Mouse (Mus musculus) right cerebral cortex, postnatal 10 days (tissue): ENCODE results near the gene Vwa8.
A peak's percentile ranks its signal among the peaks of the same experiment; 100 is the strongest.

Experiments used
- DNase-seq, 2 experiments: peaks; one replicate each; pipeline ENCODE4 v3.0.0; 2021; ENCODE audit warnings: low spot score in 2 of 2

Gene Vwa8

DNA sequence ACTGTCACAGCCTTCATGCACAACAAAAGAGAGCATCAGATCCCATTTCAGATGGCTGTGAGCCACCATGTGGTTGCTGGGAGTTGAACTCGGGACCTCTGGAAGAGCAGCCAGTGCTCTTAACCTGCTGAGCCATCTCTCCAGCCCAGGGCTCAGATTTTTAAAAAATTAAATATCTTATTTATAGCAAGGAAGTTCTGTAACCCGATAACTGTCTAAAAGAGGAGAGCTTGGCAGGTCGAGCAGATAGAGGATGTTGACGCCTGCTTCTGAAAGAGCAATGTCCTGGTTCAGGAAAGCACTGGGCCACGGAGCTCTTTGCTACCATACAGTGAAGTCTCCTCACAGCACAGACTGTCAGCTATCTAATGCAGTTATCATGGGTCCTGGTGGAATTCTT, 237.2 kb downstream of the Vwa8 start:
- DNase-seq, result no peak

DNA sequence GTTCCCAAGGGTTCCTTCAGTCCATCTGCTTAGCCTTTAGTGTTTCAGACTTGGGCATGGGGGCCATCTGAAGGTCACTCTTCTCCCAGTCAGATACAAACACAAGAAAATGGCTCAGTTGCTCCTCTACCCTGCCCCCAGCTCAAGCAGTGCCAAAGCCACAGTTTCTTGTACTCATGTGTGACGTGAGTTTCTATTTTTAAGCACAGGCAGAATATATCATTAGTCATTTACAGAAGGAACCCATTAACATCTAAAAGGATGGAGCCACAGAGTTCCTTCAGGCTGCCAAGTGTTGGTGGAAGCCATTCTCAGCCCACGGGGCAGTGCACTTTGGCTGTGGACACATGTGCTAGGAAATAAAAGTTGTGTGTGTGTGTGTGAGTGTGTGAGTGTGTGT, 240.6 kb downstream of the Vwa8 start:
- DNase-seq, result peak; percentile 49

DNA sequence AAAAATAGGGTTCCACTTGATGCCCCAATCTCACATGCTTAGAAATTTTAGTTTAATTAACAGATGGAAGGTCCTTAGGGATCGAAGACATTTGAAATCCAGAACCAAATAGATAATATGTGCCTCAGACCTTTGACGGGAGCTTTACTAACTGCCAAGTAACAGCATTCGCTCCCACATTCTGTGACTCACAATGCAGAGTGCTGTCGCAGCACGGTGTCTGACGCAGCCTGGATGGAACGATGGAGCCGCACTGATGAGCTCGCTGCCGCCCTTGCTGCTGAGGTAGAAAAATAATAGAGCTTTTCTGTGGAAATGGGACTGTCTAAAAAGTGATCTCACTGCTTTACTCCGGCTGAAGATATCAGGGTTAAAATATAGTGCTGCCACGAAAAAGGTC, 248.3 kb downstream of the Vwa8 start:
- no peak for DNase-seq

DNA sequence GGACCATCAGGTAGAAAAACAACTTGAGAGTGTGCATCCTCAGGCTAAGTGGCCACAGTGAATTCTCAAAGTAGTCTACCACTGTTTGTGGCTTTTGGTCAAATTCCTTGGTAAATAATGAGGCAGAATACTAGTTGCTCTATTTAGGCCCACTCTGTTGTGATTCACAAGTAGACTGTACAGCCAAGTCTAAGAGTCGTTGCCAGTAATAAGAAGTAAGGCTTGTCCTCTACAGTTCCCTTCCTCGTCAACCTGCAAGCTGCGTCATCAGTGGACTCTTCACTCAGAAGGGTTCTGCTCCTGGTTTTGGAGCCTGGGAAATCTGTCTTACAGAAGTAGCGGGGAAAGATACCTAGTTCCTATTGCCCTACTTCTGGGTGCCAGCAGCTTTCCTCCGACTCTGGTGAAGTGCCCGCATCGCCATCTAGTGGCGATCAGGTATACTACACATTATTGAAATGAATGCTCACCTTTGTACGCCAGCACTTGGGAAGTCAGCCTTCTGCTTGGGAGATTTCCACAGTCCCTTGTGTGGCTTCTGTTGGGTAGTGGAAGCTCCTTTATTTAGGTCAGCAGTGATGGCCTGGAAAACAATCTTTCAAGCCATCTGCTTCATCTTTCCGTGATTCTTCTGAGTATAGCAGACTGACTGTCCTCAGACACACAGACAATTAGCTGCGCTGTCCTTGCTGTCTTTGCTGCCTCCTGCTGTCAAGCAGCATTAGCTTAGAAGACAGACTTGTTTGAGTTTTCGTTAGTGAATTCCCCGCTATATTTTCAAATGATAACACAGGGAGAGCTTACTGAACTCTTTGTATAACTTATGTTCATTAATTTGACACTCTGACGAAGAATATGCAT, 258.0 kb downstream of the Vwa8 start:
- peak; percentile 90 to 91 for DNase-seq

DNA sequence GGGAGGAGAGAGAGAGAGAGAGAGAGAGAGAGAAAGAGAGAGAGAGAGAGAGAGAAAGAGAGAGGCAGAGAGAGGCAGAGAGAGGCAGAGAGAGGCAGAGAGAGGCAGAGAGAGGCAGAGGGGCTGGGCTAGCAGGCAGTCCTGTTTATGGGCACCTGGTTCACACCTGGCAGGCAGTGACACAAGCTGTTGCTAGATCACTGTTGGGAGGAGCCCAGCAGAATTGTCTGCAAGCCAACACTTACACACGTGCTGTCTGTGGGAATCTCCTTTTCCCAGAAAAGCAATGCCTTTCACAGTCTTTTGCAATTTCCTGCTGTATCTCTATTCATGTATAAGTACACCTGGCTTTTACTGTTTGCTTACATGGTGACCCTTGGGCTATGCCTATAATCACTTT, 260.5 kb downstream of the Vwa8 start:
- DNase-seq, result no peak

DNA sequence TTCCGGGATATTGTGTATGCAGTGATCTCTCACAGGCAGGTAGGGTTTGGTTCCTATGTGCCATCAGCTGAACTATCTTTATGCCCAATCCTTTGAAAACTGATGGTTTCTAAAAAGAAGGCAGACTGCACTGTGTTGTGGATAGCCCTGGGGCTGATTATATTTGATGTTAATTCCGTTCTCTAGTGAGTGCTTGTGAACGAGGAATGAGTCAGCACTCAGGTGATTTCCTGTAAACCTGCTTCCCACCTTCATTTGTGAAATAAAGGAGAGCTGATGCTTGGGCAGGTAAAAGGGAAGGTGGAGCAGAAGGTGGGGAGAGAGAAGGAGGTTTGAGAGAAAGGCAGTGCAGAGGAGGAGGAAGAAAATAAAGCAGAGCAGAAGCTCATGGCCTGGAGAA, 261.2 kb downstream of the Vwa8 start:
- no peak for DNase-seq

DNA sequence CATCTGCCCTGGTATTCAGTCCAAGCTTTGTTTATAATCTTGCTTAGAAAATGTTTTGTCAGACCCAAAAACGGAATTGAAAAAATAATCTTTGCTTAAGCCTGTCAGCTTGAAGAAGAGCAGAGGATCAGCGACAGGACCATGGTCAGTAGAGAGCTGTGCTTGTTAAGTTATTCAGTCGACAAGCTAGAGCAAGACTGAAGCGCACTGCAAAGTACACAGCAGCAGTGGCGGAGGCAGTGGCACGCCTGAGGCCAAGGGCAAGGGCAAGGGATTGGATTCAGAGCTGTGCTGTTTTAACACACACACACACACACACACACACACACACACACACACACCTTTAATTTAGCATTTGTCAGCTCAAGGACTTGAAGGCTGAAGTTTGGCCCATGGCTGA, 263.2 kb downstream of the Vwa8 start:
- DNase-seq, result no peak

DNA sequence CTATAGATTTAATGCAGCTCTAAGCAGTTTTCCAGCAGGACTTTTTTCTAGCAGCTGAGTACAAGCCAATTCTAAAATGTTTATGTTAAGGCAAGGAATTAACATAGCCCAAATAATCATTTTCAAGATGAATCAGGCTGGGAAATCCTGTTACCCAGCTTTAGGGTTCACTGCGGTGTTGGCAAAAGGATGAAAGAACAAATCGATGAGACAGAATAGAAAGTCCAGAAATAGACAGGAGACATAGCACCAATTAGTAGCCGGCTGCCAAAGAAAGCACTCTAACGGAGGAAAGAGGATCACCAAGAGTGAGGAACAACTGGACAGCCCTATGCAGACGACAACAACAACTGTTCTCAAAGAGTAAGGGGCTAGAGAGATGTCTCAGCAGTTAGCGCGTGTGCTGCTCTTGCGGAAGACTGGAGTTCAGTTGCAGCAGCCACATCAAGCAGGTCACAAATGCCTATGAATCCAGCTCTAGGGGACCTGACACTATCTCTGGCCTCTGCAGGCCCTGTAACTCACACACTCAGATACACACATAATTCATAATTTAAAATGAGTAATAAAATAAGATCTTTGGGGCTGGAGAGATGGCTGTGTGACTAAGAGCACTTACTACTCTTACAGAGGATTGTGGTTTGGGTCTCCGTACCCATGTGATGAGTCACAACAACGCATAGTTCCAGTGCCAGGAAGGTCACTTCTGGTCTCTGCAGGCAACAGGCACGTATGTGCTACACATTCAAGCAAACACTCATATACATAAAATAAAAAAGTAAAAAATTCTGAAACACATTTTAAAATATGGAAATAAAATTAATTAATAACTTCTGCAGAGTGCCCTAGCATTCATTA, 265.9 kb downstream of the Vwa8 start:
- no peak for DNase-seq

DNA sequence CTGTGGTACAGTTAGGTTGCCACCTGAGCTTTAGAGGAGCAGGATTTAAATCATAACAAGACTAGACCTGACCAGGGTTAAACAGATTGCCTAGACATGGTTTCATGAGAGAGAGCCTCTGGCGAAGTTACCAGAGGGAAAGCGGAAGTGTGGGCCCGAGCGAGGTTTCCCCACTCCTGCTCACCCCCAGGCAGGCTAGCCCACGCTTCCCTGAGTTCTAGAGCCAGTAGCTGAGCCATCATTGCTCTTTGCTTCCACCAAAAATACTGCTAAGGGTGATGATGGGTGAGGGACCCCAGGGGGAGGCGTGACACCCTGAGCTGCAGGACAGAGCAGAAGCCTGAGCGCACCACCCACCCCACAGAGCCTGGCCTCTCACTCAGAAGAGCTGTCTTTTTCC, 269.6 kb downstream of the Vwa8 start:
- no peak for DNase-seq

DNA sequence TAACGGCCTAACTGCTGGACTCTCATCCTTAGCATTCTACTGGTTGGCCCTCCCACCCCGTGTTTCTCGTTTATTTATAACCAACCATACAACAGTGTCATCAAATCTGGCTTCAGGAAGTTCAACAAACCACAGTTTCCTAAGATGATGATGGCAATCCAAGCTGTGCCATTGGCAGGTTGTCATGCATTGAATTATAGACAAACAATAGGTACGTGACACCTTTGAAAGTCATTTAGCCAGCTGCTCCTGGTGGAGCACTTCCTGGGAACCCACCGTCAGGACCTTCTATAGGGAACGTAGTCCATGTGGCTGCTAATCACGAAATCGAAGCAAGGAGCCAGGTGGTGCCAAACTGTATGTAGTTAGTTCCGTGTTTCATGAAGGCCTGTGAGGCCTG, 270.5 kb downstream of the Vwa8 start:
- DNase-seq, result no peak

DNA sequence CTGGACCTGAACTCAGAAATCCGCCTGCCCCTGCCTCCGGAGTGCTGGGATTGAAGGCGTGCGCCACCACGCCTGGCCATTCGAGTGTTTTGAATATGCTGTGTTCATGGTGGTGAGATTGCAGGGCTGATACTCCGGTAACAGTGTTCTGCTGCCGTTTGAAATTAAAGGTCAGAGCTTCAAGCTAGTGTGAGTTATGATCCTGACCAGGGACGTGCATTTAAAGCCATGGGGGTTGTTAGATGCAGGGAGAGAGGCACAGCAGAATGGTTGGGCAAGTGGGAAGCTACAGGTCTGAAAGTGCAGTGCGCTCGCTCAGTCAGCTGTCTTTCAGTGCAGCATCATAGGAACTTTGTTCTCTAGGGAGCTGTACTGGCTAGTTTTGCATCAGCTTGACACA, 271.8 kb downstream of the Vwa8 start:
- no peak for DNase-seq

DNA sequence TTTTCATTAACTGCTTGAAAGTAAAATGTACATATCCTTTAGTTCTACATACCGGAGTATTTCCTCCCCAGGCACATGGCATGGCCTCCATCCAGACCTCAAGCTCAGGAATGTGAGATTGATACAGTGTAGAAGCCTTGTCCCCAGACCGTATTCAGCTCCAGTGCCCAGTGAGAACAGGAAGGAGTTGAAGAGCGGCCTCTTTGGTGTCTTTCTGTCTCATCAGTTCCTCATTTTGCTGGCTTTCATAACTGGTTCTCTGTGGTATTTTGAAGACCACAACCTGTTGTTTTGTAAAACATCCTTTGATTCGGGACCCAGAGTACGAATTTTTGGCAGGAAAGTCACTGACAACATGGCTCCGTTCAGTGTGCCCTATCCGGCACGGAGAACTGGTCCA, 274.6 kb downstream of the Vwa8 start:
- DNase-seq, result no peak

DNA sequence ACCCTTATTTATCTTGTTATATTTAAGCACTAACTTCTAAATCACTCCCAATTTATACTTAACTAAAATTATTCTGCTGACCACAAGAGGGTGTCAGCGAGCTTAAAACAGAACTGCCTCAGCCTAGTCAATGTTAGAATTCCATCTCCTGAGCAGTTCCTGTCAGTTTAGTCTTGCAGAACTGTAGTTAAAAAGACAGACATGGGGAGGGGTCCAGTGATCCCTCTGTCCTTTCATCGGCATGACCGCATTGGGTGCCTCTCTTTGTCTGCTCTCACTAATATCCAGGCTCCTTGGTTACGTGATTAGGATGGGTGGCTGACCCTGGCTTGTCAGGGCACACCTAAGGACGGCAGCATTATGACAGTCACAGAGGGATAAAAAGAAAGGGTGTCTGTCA, 275.8 kb downstream of the Vwa8 start:
- DNase-seq, result peak in 1 of 2 experiments; percentile 61

DNA sequence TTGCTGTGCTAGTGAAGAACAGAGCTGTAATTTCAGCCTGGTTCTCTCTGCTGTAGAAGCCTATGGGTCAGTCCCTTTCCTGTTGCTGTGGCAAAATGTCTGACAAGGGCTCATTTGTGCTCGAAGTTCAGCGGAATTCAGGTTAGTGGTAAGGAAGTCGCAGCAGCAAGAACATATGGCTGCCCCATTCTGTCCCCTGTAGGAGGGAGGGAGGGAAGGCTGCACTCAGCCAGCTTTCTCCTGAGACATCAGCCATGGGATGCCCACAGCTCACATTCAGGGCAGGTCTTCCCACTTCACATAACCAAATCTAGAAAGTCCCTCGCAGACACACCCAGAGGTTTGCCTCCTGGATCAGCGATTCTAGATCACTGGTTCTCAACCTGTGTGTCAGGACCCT, 277.3 kb downstream of the Vwa8 start:
- no peak for DNase-seq

DNA sequence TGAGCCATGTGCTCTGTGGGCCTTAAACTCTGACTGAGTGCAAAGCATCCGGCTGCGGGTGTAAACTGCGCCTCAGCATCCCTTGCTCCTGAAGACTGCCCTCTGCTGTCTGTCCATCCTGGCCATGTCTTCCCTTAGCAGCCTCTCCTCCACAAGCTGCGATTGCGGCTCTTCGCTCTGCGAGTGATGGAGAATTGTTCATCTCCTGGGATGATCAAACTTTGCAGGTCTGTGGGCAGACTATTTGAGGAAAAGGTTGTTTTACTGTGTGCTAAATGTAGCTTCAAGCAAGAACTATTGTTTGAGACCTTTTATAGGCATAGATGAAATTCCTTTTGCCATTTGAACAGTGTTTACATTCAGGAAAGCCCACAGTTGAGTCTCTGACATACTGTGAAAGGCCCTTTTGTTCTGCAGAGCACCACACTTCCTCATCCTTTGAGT, 286.1 kb downstream of the Vwa8 start:
- peak in 1 of 2 experiments; percentile 62 for DNase-seq

DNA sequence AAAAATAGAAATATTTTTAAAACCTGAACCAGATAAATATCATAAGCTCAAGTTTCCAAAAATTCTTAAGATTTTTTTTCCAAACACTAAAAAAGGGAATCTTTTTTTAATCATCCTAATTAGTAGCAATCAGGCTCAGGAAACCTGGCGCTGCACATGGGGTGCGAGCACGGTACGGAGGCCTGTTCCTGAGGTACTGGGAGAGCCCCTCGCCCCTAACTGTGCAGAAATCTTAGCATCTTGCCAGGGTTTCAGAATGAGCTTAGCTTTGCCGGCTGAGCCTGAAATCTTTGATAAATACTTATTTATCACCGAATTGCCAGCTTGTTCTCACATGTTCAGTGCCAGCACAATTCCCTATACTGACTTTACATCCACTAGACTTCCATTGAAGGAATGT, 286.6 kb downstream of the Vwa8 start:
- no peak for DNase-seq

DNA sequence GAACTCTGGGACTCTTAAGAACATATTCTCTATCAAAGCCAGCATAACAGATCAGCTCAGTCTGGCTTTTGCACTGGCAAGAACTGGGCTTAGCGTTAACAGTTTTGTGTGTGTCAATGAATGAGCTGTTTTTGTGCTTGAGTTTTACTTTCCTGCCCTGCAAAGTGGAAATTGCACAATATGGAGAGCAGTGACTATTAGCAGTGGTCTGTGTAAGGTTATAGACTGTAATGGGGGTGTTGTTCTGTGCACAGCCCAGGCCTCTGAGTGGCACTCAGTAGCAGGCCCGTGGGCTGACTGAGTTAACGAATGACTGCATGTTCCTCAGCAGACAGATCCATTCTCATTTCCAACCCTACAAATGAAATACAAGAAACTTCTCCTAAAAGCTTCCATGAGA, 287.7 kb downstream of the Vwa8 start:
- no peak for DNase-seq

DNA sequence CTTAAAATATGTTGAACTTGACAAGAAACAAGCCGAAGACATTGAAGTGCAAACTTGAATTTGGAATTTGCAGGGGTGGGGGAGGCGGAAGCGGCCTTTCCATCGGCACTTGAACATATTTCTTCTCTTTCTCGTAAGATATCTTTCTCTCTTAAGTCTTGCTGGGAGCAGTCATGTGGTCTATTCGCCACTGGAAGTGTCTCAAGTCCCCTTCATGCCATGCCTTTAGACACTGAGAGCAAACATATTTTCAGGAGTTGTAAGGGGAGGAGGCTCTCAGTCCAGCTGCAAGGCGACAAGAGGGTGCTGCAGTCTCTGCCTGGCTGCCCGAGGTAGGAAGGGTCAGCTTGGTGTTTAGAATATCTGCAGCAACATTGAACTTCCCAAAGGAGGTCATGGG, 288.2 kb downstream of the Vwa8 start:
- no peak for DNase-seq

DNA sequence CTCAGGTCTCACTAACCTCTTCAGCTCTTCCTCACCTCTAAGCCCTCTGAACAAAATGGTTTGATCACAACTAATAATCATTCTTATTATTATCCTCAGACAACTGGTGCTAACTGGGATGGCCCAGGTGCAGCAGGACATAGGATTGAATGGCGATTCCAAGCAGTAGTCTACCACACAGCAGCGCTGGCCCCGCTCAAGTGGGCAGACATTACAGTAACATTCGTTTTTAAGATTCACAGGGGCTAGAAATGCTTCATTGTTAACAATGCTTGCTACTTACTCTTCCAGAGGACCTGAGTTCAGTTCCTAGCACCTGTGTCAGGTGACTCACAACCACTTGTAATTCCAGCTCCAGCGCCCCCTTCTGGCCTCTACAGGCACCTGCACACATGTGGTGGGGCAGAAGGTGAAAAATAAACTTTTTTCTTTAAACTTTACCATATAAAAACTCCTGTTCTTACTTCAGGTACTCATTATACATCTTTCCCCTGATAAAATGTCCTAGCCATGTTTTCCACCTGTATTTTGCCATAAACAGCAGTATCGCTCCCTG, 290.3 kb downstream of the Vwa8 start:
- no peak for DNase-seq

DNA sequence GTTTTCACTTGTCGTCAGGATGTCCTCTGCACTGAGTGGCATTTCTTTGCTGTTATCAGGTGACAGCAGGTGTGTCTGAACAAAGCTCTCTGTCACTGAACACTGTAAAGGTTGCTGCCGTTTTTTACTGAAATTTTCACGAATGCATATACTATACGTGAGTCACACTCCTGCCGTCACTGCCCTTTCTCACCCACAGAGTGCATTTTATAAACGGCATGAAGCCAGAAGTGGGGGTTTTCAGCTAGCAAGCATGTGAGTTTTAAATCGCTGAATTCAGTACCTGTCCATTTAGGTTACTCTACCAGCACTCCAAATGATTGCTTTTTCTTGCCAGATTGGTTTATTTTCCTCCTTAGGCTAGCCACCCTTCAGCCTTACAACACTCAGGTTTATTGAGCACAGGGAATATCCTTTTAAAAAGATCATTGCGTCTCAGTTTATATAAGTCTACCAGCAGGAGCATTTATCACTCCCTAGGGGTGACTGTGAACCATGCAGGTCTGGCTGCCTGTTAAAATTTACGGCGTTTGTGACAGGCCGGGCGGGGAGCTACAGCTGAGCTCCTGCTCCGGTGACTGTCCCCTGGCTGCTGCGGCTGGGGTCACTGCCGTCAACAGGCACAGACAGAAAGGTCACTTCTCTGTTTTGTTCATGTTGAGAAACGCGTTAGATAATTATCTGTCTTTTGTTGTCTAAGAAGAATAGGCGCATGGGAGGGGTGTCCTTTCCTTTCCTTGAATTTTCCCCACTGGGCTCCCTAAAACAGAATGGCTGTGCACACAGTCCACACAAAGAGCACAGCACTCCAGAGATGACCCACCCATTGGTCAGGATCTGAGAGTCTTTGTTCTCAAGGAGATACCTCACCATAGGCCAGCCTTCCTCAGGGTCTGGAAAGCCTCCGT, 291.3 kb downstream of the Vwa8 start:
- no peak for DNase-seq

DNA sequence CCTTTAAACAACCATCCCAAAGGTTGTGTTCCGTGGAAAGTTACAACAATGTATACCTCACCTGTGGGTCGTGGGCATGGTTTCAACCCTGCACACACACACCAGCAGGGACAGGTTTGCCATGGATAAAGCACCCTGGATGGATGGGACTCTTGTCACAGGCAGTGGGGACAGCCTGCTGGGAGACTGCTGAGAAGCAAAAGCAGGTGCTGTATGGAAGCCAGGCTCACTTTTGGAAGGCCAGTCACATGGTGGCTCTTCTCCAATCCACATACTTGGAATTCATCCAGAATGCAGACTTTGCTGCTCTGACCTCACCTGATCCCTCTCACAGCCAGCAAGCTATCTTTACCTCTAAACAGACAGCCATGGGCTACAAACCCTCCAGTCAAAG, 292.0 kb downstream of the Vwa8 start:
- DNase-seq, result no peak

DNA sequence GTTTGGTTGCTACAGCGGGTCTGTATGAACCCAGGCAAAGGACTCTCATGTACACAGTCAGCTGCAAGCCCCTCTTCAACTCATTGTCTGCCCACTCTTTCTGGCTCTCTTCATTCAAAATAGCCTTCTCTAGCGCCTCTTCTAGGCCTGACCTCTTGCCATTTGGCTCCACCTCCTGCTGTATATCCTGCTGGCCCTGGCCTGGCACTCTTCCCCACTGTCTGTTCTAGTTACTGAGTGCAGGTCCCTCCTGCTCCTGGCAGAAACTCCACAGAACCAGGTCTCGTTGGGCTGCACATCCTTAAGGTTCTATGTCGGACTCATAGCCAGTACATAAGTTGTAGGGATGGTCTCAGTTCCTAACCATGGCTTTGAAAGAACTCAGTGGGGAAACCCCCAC, 293.5 kb downstream of the Vwa8 start:
- no peak for DNase-seq
